Mouse (Mus musculus) telencephalon, adult 2 months (tissue): ENCODE results near the gene Etv3.

Experiments used
- DNase-seq: peaks from one replicate; pipeline ENCODE4 v3.0.0-alpha.2; 2011; ENCODE audit warnings: low read depth, low spot score

Etv3 gene

DNA sequence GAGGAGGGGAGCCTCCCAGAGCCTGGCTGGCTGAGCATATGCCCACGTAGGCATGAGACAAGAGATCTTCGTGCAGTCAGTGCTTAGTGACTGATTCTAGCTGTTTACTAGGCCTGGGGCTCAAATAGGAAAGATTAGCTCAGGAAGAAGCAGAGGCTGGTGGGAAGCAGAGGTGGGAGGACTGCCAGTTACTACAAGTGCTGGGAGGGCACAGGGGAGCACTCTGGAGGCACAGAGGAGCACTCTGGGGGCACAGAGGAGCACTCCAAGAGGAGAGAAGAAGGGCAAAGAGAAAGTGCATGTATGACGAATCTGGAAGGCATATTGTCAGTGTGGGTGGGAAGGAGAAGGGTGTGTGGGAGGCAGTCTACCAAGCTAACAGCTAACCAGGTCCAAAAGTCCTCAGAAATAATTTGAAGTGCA, 30.9 kb downstream of the Etv3 start:
- peak; percentile 68 for DNase-seq

DNA sequence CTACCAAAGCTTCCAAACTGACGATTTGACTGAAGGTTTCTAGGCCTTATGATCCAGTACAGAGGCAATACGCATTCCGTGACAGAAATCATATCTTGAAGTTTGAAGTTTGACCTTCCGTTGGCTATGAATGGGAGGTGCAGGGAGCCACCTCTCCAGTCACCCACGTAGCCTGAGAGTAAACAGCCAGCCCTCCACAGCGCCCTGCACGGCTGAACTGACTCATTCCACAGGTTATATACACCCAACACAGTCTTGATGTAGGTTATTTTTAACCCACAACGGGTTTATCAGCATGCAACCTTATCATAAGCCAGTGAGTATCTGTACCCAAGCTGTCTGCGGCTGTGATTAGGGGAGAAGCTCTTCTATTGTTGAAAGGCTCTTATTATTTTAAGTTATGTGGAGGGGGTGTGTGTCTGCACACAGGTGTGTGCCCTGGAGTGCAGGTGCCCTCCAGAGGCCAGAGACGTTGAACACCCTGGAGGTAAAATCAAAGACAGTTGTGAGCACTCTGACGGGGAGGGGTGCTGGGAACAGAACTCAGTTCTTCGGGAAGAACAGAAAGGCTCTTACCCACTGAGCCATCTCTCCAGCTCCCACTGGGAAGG, 31.6 kb downstream of the Etv3 start:
- no peak for DNase-seq

DNA sequence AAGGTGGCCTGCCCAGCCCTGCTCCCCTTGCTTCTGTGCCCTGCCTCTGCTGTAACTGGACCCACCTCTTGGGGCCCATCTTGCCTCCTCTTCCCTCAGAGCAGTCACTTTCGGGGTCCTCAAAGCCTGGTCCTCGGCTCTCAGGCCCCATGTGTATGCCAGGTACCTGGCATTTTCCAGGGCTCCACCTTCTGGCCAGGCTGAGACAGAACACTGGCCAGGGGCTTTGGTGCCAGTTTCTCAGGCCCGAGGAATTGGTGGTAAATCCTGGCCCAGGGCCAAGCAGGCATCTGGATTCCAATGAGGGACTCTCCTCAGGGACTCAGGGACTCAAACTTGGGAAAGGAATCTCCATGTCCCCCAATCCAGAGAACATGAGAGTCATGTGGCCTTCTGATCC, 34.9 kb downstream of the Etv3 start:
- no peak for DNase-seq

DNA sequence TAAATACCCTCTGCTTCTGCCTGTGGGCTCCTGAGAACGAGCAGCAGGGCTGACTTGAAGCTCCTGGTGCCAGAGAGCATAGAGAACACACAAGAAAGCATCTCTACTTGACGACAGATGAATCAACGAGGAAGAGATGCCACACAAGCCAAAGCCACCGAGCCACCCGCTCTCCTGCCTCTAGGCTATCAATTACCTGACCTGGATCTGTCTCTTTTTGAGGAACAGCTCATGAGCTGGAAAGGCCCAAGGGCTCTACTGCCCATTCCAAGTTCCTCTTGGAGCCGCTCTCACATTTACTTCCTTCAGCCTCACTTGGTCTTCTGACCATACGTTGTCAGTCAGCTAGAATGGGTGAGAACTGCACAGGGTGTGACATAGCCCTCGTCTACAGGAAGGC, 36.2 kb downstream of the Etv3 start:
- DNase-seq: no peak

DNA sequence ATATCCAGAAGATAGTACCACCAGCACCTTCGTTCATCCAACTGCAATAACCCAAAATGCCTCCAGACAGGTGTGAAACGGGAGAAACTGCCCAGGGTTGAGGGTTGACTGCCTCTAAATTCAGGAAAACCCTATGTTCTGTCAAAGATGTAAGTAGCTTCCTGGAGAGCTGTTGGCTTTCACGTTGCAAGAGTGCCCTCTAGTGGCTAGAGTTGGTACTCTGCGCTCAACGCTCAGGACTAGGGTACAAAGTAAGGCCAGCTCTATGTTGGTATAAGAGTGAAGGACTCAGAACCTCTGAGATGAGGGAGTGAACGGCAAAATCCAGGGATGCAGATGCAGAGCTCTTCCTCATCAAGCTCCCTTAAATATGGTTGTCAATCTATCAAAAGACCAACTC, 37.2 kb downstream of the Etv3 start:
- DNase-seq: peak; percentile 70

DNA sequence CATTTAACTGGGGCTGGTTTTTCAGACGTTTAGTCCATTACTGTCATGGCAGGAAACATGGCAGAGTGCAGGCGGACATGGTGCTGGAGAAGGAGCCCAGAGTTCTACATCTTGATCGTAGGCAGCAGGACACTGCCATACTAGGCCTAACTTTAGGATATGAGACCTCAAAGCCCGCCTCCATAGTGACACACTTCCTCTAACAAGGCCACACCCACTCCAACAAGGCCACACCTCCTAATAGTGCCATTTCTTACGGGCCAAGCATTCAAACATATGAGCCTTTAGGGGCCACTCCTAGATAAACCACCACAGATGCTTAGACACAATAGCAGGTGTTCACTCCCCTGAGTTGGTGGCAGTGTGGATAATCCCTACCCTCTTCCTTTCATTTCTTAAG, 38.3 kb downstream of the Etv3 start:
- DNase-seq: no peak

DNA sequence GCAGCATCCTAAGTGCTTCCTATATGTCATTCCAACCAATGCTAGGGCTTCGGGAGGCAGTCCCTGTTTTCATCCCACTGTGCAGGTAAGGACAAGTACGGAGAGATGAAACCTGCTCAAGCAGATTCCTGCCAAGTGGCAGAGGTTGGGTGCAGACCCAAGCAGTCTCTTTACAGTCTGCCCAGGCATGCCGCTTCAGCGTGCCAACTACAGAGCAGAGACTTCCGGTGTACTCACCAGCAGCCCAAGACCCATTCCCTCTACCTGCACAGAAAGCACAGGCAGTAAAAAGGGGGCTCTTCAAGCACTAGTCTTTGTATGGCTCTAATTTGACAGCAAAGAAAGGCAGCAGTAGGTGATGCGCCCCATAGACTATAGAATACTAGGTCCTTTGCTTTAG, 40.4 kb downstream of the Etv3 start:
- DNase-seq: no peak

DNA sequence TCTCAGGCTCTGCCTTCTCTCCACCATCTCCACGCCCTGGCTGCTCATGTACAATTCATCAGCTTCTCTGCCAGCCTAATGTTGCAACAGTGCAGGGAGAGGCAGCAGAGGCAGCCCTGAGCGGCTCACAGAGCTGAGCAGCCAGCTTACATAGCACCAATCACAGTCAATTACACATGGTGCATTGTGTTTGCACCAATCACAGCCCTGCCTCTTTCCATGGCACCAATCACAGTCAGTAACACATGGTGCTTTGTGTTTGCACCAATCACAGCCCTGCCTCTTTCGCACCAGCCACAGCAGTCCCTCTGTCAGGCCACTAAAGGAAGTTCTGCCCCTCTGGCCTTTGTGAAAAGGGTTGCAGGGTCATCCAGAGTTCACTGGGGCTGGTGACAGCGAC, 40.9 kb downstream of the Etv3 start:
- peak; percentile 97 for DNase-seq

DNA sequence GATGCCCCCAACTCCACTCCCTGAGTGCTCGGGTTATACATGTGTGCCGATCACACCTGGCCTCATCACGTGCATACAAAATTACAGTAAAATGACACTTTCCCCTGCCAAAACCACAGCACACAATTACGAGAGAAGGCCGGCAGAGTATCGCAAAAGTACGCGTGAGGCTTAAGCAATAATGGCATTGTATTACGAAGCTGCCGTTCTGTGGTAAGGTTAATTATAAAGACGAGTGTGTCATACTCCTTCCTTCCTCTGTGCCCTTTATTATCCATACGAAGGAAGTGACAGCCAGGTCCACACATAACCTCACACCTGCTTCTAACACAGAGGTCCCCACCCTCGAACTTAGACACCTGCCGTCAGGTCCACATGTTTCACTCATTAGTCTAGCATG, 42.3 kb downstream of the Etv3 start:
- no peak for DNase-seq

DNA sequence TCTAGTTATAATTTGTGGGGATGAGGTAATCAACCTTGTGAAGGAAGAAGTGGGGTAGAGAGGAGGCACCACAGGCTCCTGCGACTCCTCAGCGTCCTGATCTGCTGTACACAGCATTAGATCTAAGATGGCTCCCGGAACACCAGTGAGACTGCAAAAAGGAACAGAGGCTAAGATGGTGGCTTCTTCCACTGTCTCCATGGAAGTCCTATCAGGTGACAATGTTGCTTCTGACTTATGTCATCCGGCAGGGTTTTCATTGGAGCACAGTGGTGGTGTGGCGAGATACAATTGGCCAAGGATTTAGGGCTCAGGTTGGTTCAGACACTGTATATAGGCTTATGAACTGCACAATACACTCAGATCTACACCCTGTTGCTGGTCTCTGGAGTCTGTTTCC, 43.5 kb downstream of the Etv3 start:
- no peak for DNase-seq

DNA sequence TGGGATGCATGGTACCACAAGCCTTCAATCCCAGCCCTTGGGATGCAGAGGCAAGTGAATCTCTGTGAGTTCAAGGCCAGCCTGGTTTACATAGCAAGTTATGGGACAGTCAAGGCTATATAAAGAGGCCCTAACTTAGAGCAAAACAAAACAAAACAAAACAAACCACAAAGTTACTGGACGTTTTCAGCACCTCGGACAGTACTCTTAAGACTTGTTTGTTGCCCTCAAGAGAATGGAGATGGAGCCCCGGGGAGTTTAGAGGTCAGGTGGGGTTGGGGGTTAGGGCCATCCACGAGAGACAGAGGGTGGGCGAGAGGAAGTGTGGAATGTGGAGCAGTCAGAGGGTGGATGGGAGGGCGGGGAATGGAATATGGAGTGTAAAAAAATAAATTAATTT, 50.6 kb downstream of the Etv3 start:
- DNase-seq: no peak

DNA sequence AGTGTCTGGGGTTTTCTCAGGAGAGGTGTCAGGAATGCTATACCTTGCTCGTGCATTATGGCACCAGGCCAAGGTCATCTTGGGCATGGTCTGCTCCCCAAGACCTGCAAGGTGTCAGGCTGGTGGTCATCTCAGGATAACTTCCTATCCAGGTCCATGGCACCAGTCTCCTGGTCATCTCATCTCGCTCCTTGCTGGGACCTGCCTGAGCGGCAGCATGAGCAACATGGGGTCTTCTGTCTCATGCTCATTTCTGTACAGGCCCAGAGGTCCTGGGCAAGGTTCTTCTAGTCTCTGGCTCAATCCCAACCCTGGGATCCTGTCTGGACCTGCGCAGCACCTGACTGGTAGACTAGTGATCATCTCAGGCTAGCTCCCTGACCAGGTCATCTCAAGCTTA, 57.1 kb downstream of the Etv3 start:
- DNase-seq: no peak
